Mouse (Mus musculus) kidney, embryonic 15.5 days (tissue): ENCODE results near the gene Vwa8. TPM values are rescaled to one million over a fixed set of nuclear protein-coding genes. Genes with fewer than 3 reads are reported as not detected.

ENCODE experiments used
- ATAC-seq: fragments of 200-750 bp; cut with Nextera tagmentation; replicated peaks from 2 replicates; pipeline ENCODE4 v1.8.0; 2017; ENCODE audit warnings: moderate TSS enrichment; ENCODE audit not compliant: low FRiP score
- H3K27ac ChIP-seq: fragments of 300-500 bp; sonication (generic); 2 replicates; pipeline ENCODE4 v1.5.1; 2015; ENCODE audit warnings: mild to moderate bottlenecking, inconsistent platforms
- H3K27me3 ChIP-seq: fragments of 300-500 bp; sonication (generic); 2 replicates; pipeline ENCODE4 v1.6.1; 2015; ENCODE audit warnings: inconsistent platforms
- H3K36me3 ChIP-seq: fragments of 300-500 bp; sonication (generic); 2 replicates; pipeline ENCODE4 v1.6.1; 2015; ENCODE audit warnings: inconsistent platforms
- H3K4me1 ChIP-seq: fragments of 300-500 bp; sonication (generic); 2 replicates; pipeline ENCODE4 v1.6.1; 2015; ENCODE audit warnings: inconsistent platforms
- H3K4me2 ChIP-seq: fragments of 300-500 bp; sonication (generic); 2 replicates; pipeline ENCODE4 v1.6.1; 2015; ENCODE audit warnings: moderate library complexity, mild to moderate bottlenecking, inconsistent platforms
- H3K4me3 ChIP-seq: fragments of 300-500 bp; sonication (generic); replicated peaks from 2 replicates; pipeline ENCODE4 v1.5.1; 2015; ENCODE audit warnings: mild to moderate bottlenecking, inconsistent platforms
- H3K9ac ChIP-seq: fragments of 300-500 bp; sonication (generic); 2 replicates; pipeline ENCODE4 v1.6.1; 2015; ENCODE audit warnings: mild to moderate bottlenecking, inconsistent platforms
- H3K9me3 ChIP-seq: fragments of 300-500 bp; sonication (generic); replicated peaks from 2 replicates; pipeline ENCODE4 v1.6.1; 2016; ENCODE audit warnings: inconsistent platforms
- WGBS: fragments of 180-500 bp; shearing (Covaris S2); methylation state at CpG from one replicate; pipeline ENCODE4 v1.1.7; 2015; ENCODE audit warnings: mixed read lengths; 5-methylcytosine and 5-hydroxymethylcytosine counted together
- polyA plus RNA-seq: library from polyadenylated mRNA; unstranded; fragments of >200 nt; fragmentation: Nextera tagmentation; extraction: Ambion mirVana; gene quantifications from 2 replicates; pipeline ENCODE4 v1.2.1, GENCODE M21; 2015

The Vwa8 gene
- polyA plus RNA-seq, 1 experiment from 2014 or later: 14.6 TPM

GRCm38 (mm10) chr14:79156526-79157411 lies 307.9 kb downstream of the Vwa8 start:
- 57% methylated on average over 10 of the region's 10 CpGs for WGBS
- H3K9ac ChIP-seq: no peak overlapping the region
- peaks cover 21% of the 10 kb centered on the region for H3K4me1 ChIP-seq
- ATAC-seq: no peak
- no peak overlapping the region for H3K4me3 ChIP-seq
- H3K27ac ChIP-seq: 0 out of 2 replicates have a peak overlapping the region, but pooled peaks have one; percentile 14
- H3K36me3 ChIP-seq: 0 out of 2 replicates have a peak, but pooled peaks cover 4% of the 10 kb centered on the region
- no peaks in the 10 kb centered on the region for H3K9me3 ChIP-seq
- no peak overlapping the region for H3K4me2 ChIP-seq
- H3K27me3 ChIP-seq: no peaks in the 10 kb centered on the region

GRCm38 (mm10) chr14:79157451-79158218 lies 308.8 kb downstream of the Vwa8 start:
- 25% methylated on average over 15 of the region's 17 CpGs for WGBS
- Histone ChIP-seq H3K4me1 (peaks cover 21% of the 10 kb centered on the region), H3K9ac (no peak overlapping the region), H3K36me3 (0 out of 2 replicates have a peak, but pooled peaks cover 4% of the 10 kb centered on the region), H3K4me2 (no peak overlapping the region), H3K27me3 (no peaks in the 10 kb centered on the region), H3K9me3 (no peaks in the 10 kb centered on the region), H3K27ac (peak overlapping the region; percentile 69), H3K4me3 (no peak overlapping the region)
- ATAC-seq: peak; percentile 57

GRCm38 (mm10) chr14:79158219-79158521 lies 309.3 kb downstream of the Vwa8 start:
- peak overlapping the region; percentile 69 for H3K27ac ChIP-seq
- no peak overlapping the region for H3K4me3 ChIP-seq
- no peaks in the 10 kb centered on the region for H3K9me3 ChIP-seq
- peaks cover 21% of the 10 kb centered on the region for H3K4me1 ChIP-seq
- 0 out of 2 replicates have a peak, but pooled peaks cover 4% of the 10 kb centered on the region for H3K36me3 ChIP-seq
- WGBS: 65% methylated on average over 12 of the region's 12 CpGs
- ATAC-seq: no peak
- H3K27me3 ChIP-seq: no peaks in the 10 kb centered on the region
- H3K9ac ChIP-seq: no peak overlapping the region
- H3K4me2 ChIP-seq: no peak overlapping the region

- Histone ChIP-seq H3K4me2 (no peak overlapping the region), H3K27me3 (no peaks in the 10 kb centered on the region), H3K9me3 (no peaks in the 10 kb centered on the region), H3K4me3 (no peak overlapping the region), H3K9ac (no peak overlapping the region), H3K4me1 (peaks cover 23% of the 10 kb centered on the region), H3K27ac (peak overlapping the region; percentile 69; the same call in 1 of the 2 replicates), H3K36me3 (0 out of 2 replicates have a peak, but pooled peaks cover 4% of the 10 kb centered on the region)
- ATAC-seq: no peak
- 83% methylated on average over 4 of the region's 4 CpGs for WGBS
Measured at GRCm38 (mm10) chr14:79158673-79159200, 309.9 kb downstream of the Vwa8 start.

- Histone ChIP-seq H3K4me2 (no peak overlapping the region), H3K4me1 (peaks cover 25% of the 10 kb centered on the region), H3K27me3 (no peaks in the 10 kb centered on the region), H3K9ac (no peak overlapping the region), H3K9me3 (no peaks in the 10 kb centered on the region), H3K4me3 (no peak overlapping the region), H3K36me3 (0 out of 2 replicates have a peak, but pooled peaks cover 4% of the 10 kb centered on the region), H3K27ac (no peak overlapping the region)
- ATAC-seq: no peak
- 94% methylated on average over 8 of the region's 8 CpGs for WGBS
Measured at GRCm38 (mm10) chr14:79159451-79159850, 310.6 kb downstream of the Vwa8 start.

GRCm38 (mm10) chr14:79160486-79160885 lies 311.6 kb downstream of the Vwa8 start:
- Histone ChIP-seq H3K4me2 (no peak overlapping the region), H3K4me1 (peaks cover 30% of the 10 kb centered on the region), H3K9ac (no peak overlapping the region), H3K36me3 (0 out of 2 replicates have a peak, but pooled peaks cover 4% of the 10 kb centered on the region), H3K9me3 (no peaks in the 10 kb centered on the region), H3K27ac (no peak overlapping the region), H3K4me3 (no peak overlapping the region), H3K27me3 (no peaks in the 10 kb centered on the region)
- 73% methylated on average over 10 of the region's 10 CpGs for WGBS
- no peak for ATAC-seq

GRCm38 (mm10) chr14:79160966-79161365 lies 312.1 kb downstream of the Vwa8 start:
- H3K9me3 ChIP-seq: no peaks in the 10 kb centered on the region
- no peak overlapping the region for H3K4me3 ChIP-seq
- H3K27me3 ChIP-seq: no peaks in the 10 kb centered on the region
- no peak overlapping the region for H3K27ac ChIP-seq
- H3K4me2 ChIP-seq: no peak overlapping the region
- no peak overlapping the region for H3K9ac ChIP-seq
- WGBS: 80% methylated on average over 7 of the region's 7 CpGs
- H3K36me3 ChIP-seq: 0 out of 2 replicates have a peak, but pooled peaks cover 4% of the 10 kb centered on the region
- ATAC-seq: no peak
- peaks cover 30% of the 10 kb centered on the region for H3K4me1 ChIP-seq

- 79% methylated on average over 9 of the region's 9 CpGs for WGBS
- Histone ChIP-seq H3K4me1 (peaks cover 25% of the 10 kb centered on the region), H3K27me3 (no peaks in the 10 kb centered on the region), H3K4me3 (no peak overlapping the region), H3K27ac (no peak overlapping the region), H3K4me2 (no peak overlapping the region), H3K36me3 (0 out of 2 replicates have a peak, but pooled peaks cover 4% of the 10 kb centered on the region), H3K9ac (no peak overlapping the region), H3K9me3 (no peaks in the 10 kb centered on the region)
- no peak for ATAC-seq
Measured at GRCm38 (mm10) chr14:79161741-79162140, 312.9 kb downstream of the Vwa8 start.

- no peak for ATAC-seq
- H3K4me2 ChIP-seq: no peak overlapping the region
Measured at GRCm38 (mm10) chr14:79162678-79163077, 313.8 kb downstream of the Vwa8 start.

GRCm38 (mm10) chr14:79164334-79164733 lies 315.5 kb downstream of the Vwa8 start:
- Histone ChIP-seq H3K36me3 (0 out of 2 replicates have a peak, but pooled peaks cover 4% of the 10 kb centered on the region), H3K9ac (no peak overlapping the region), H3K4me3 (no peak overlapping the region), H3K4me2 (no peak overlapping the region), H3K27me3 (no peaks in the 10 kb centered on the region), H3K4me1 (peaks cover 9% of the 10 kb centered on the region), H3K9me3 (no peaks in the 10 kb centered on the region), H3K27ac (peak overlapping the region; percentile 46)
- WGBS: 29% methylated on average over 4 of the region's 4 CpGs
- ATAC-seq: peak; percentile 79

More at GRCm38 (mm10) chr14:79162678-79163077, 313.8 kb downstream of the Vwa8 start:
- H3K27me3 ChIP-seq: no peaks in the 10 kb centered on the region
- H3K36me3 ChIP-seq: 0 out of 2 replicates have a peak, but pooled peaks cover 4% of the 10 kb centered on the region
- 64% methylated on average over 9 of the region's 9 CpGs for WGBS
- H3K4me1 ChIP-seq: peaks cover 16% of the 10 kb centered on the region
- H3K9ac ChIP-seq: no peak overlapping the region
- no peaks in the 10 kb centered on the region for H3K9me3 ChIP-seq
- H3K4me3 ChIP-seq: no peak overlapping the region
- H3K27ac ChIP-seq: no peak overlapping the region

- Histone ChIP-seq H3K27me3 (no peaks in the 10 kb centered on the region), H3K4me3 (no peak overlapping the region), H3K27ac (peak overlapping the region; percentile 46), H3K4me2 (no peak overlapping the region), H3K9ac (no peak overlapping the region), H3K4me1 (peaks cover 9% of the 10 kb centered on the region), H3K9me3 (no peaks in the 10 kb centered on the region), H3K36me3 (0 out of 2 replicates have a peak, but pooled peaks cover 4% of the 10 kb centered on the region)
- 94% methylated on average over 2 of the region's 2 CpGs for WGBS
- ATAC-seq: no peak
Measured at GRCm38 (mm10) chr14:79164925-79165324, 316.1 kb downstream of the Vwa8 start.
